In the genomic region with DNA sequence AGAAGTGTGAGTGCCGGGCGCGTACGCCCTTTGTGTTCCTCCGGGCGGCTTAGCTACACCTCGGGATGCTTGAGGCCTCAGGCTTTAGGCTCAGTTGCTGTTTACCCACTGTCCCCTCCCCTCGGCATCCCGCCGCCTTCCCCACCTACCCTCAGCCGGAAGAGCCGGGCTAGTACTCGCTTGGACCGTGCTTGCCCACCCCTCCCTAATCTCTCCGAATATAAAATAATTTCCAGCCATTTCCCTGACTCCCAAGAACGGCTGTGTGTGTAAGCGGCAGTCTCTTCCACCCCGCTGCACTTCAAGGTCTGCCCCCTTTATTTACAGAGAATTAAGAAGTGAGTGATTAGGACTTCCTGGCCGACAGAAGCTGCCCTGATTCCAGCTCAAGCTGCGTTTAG, we compare ENCODE assay signal across 8 mouse cellular contexts. TPM values are rescaled to one million over a fixed set of nuclear protein-coding genes. Genes with fewer than 3 reads are reported as not detected.
DNase-seq lines count a peak whose midpoint lies in the region; ATAC-seq lines count a peak whose summit lies in the region.

No protein-coding gene starts in this region.

- no peaks in the 10 kb centered on the region for H3K9me3 ChIP-seq in megakaryocyte, embryonic 14.5 days
- no peaks in the 10 kb centered on the region for H3K9me3 ChIP-seq in midbrain, embryonic 11.5 days (ENCODE audit: control insufficient read depth, low read length)

- H3K36me3 ChIP-seq in megakaryocyte, embryonic 14.5 days (replicated peaks; ENCODE audit: low read length) = no peaks in the 10 kb centered on the region
- no peaks in the 10 kb centered on the region for H3K36me3 ChIP-seq in midbrain, embryonic 11.5 days (ENCODE audit: control insufficient read depth, insufficient read depth, low read length)

- H3K27ac ChIP-seq in midbrain, embryonic 11.5 days (ENCODE audit: low read depth, low read length) = peak overlapping the region; percentile 91

- under 1% methylated on average over 20 of the region's 20 CpGs for WGBS in midbrain, embryonic 11.5 days

- H3K4me3 ChIP-seq in megakaryocyte, embryonic 14.5 days (replicated peaks) = peak overlapping the region; percentile 59
- H3K4me3 ChIP-seq in midbrain, embryonic 11.5 days (ENCODE audit: low read depth, low read length) = peak overlapping the region; percentile 81

- H3K9ac ChIP-seq in midbrain, embryonic 11.5 days (ENCODE audit: low read length) = peak overlapping the region; percentile 96

- H3K4me2 ChIP-seq in midbrain, embryonic 11.5 days = peak overlapping the region; percentile 81

- peaks cover 51% of the 10 kb centered on the region for H3K4me1 ChIP-seq in megakaryocyte, embryonic 14.5 days
- H3K4me1 ChIP-seq in midbrain, embryonic 11.5 days (ENCODE audit: control insufficient read depth, insufficient read depth, low read length) = peaks cover 29% of the 10 kb centered on the region

- H3K27me3 ChIP-seq in megakaryocyte, embryonic 14.5 days (replicated peaks) = peaks cover 80% of the 10 kb centered on the region
- peaks cover 3% of the 10 kb centered on the region; the same call in 1 of the 2 replicates for H3K27me3 ChIP-seq in midbrain, embryonic 11.5 days (ENCODE audit: control insufficient read depth, insufficient read depth, low read length)

- no peak for ATAC-seq in megakaryocyte, adult 5-6 weeks (ENCODE audit: poor library complexity, severe bottlenecking)
- peak; percentile 31 for ATAC-seq in midbrain, embryonic 11.5 days (ENCODE audit: low FRiP score)

- DNase-seq in gastrocnemius, postnatal 10 days = peak; percentile 24
- peak; percentile 55 for DNase-seq in kidney, postnatal 10 days
- peak; percentile 95 for DNase-seq in midbrain, embryonic 11.5 days (ENCODE audit: low spot score, missing footprints)
- DNase-seq in layer of hippocampus, postnatal 10 days (ENCODE audit: low spot score in 2 of 2) = no peak
- DNase-seq in testis, postnatal 14 days (ENCODE audit: low spot score) = no peak
- DNase-seq in adrenal gland, postnatal 10 days = no peak

RNA-seq across cellular contexts. Expression of a gene that starts 3.4 kb away (rescaled TPM):
- polyA plus RNA-seq in megakaryocyte, embryonic 14.5 days (2012; ENCODE audit: insufficient read depth, low replicate concordance) = not detected in 2 replicates
- total RNA-seq in megakaryocyte, adult 5-6 weeks (2015) = not detected in 2 replicates
- not detected in 2 replicates for total RNA-seq in megakaryocyte, adult 5-6 weeks (2017)
- total RNA-seq in gastrocnemius, postnatal 10 days (2021) = 1 to 10 TPM; 4.0 to 5.2 TPM
- 52.2 and 56.5 TPM in 2 replicates for polyA plus RNA-seq in midbrain, embryonic 11.5 days (2014; fragmentation: Nextera tagmentation; extraction: Ambion mirVana)
- total RNA-seq in layer of hippocampus, postnatal 10 days (2021) = 10 to 100 TPM; 49.6 to 50.6 TPM
- total RNA-seq in adrenal gland, postnatal 10 days (2021) = 100 to 1,000 TPM in 1 of 2 experiments, 10 to 100 TPM in 1; 93.8 to 104 TPM

Comparison
In these comparisons a context has a peak if more than half of its experiments do, and no peak if none do; other contexts are left out.
1. DNase-seq: peak in gastrocnemius, postnatal 10 days (single experiment), kidney, postnatal 10 days (single experiment) and midbrain, embryonic 11.5 days (single experiment); none in layer of hippocampus, postnatal 10 days (0 of 2), testis, postnatal 14 days (single experiment) and adrenal gland, postnatal 10 days (single experiment).
2. RNA of a gene that starts 3.4 kb away (total RNA-seq): 93.8 to 104 TPM in adrenal gland, postnatal 10 days and 49.6 to 50.6 TPM in layer of hippocampus, postnatal 10 days; 4.0 to 5.2 TPM in gastrocnemius, postnatal 10 days and not detected in megakaryocyte, adult 5-6 weeks; every median in the first group is over 4 times any median in the second.